Comparison of ENCODE assay signal across 8 mouse cellular contexts in the genomic region with DNA sequence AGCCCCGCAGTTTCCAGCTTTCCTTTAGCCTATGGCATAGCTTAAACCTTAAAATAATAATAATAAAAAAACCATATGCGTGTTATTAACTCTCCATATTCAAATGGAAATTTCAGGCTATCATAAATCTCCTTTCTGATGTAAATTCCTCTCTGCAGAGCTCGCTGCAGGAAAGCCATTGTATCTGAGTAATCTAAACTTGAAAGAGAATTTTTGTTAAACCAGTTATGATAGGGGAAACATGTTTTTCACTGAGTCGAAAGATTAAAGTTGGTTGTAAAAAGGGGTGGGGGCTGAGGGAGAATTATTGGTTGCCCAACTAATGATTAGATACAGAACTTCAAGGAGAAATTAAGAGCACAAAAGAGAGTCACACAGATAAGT.
A peak's percentile ranks its signal among the peaks of the same experiment; 100 is the strongest.
DNase-seq lines count a peak whose midpoint lies in the region; ATAC-seq and TF ChIP-seq lines count a peak whose summit lies in the region.

No protein-coding gene starts in this region.

- H3K4me3 ChIP-seq in lung, postnatal 0 days (ENCODE audit: low read depth, low read length) = peak overlapping the region; percentile 1; the same call in 1 of the 2 replicates
- H3K4me3 ChIP-seq in hindbrain, embryonic 12.5 days = peak overlapping the region; percentile 13; the same call in 1 of the 2 replicates
- H3K4me3 ChIP-seq in liver, embryonic 14.5 days (ENCODE audit: insufficient read depth in 1 of 2, low read depth in 2 of 2, low read length in 2 of 2) = no peak overlapping the region
- peak overlapping the region; percentile 29 for H3K4me3 ChIP-seq in stomach, embryonic 16.5 days (replicated peaks; ENCODE audit: low read length)

- no peak for TF ChIP-seq EP300 in lung, postnatal 0 days (IDR thresholded peaks at IDR 0.05)
- TF ChIP-seq EP300 in liver, embryonic 14.5 days (IDR thresholded peaks at IDR 0.05; ENCODE audit: low read depth) = no peak

- H3K9ac ChIP-seq in lung, postnatal 0 days (replicated peaks; ENCODE audit: low read depth) = no peak overlapping the region
- peak overlapping the region; percentile 9 for H3K9ac ChIP-seq in hindbrain, embryonic 12.5 days
- H3K9ac ChIP-seq in liver, embryonic 14.5 days (replicated peaks) = no peak overlapping the region
- H3K9ac ChIP-seq in stomach, embryonic 16.5 days (ENCODE audit: low read length) = peak overlapping the region; percentile 50; the same call in 1 of the 2 replicates

- H3K9me3 ChIP-seq in lung, postnatal 0 days (ENCODE audit: low read length) = no peaks in the 10 kb centered on the region
- H3K9me3 ChIP-seq in hindbrain, embryonic 12.5 days (replicated peaks) = no peaks in the 10 kb centered on the region
- no peaks in the 10 kb centered on the region for H3K9me3 ChIP-seq in liver, embryonic 14.5 days (ENCODE audit: control insufficient read depth, low read length)
- no peaks in the 10 kb centered on the region for H3K9me3 ChIP-seq in stomach, embryonic 16.5 days (replicated peaks; ENCODE audit: control insufficient read depth, low read length)

- no peaks in the 10 kb centered on the region for H3K36me3 ChIP-seq in lung, postnatal 0 days (ENCODE audit: insufficient read depth, low read length)
- H3K36me3 ChIP-seq in hindbrain, embryonic 12.5 days = no peaks in the 10 kb centered on the region
- no peaks in the 10 kb centered on the region for H3K36me3 ChIP-seq in liver, embryonic 14.5 days (replicated peaks; ENCODE audit: control insufficient read depth, insufficient read depth, low read depth)
- no peaks in the 10 kb centered on the region for H3K36me3 ChIP-seq in stomach, embryonic 16.5 days (ENCODE audit: control insufficient read depth, insufficient read depth, low read length)

- TF ChIP-seq CTCF in lung, postnatal 0 days (IDR thresholded peaks at IDR 0.05) = no peak
- no peak for TF ChIP-seq CTCF in liver, embryonic 14.5 days (IDR thresholded peaks at IDR 0.05; ENCODE audit: low read depth)

- H3K4me2 ChIP-seq in lung, postnatal 0 days (replicated peaks; ENCODE audit: low read depth, low read length) = peak overlapping the region; percentile 52
- peak overlapping the region; percentile 49 for H3K4me2 ChIP-seq in hindbrain, embryonic 12.5 days (replicated peaks)
- peak overlapping the region; percentile 39 for H3K4me2 ChIP-seq in liver, embryonic 14.5 days (ENCODE audit: low read depth)
- H3K4me2 ChIP-seq in stomach, embryonic 16.5 days (ENCODE audit: low read depth, low read length) = peak overlapping the region; percentile 52

- 5% methylated on average over 4 of the region's 4 CpGs for WGBS in lung, postnatal 0 days
- WGBS in hindbrain, embryonic 12.5 days = 8% methylated on average over 4 of the region's 4 CpGs
- WGBS in liver, embryonic 14.5 days (ENCODE audit: insufficient replicate concordance) = 17% methylated on average over 4 of the region's 4 CpGs
- 7% methylated on average over 4 of the region's 4 CpGs for WGBS in stomach, embryonic 16.5 days

- no peaks in the 10 kb centered on the region for H3K27me3 ChIP-seq in lung, postnatal 0 days (replicated peaks; ENCODE audit: insufficient read depth, low read length)
- H3K27me3 ChIP-seq in hindbrain, embryonic 12.5 days = no peaks in the 10 kb centered on the region; the same call in 1 of the 2 replicates
- no peaks in the 10 kb centered on the region for H3K27me3 ChIP-seq in liver, embryonic 14.5 days (ENCODE audit: control insufficient read depth, insufficient read depth, low read length)
- no peaks in the 10 kb centered on the region for H3K27me3 ChIP-seq in stomach, embryonic 16.5 days (ENCODE audit: control insufficient read depth, insufficient read depth, low read length)

- DNase-seq in lung, postnatal 0 days (ENCODE audit: low spot score) = no peak
- DNase-seq in lung, postnatal 25 days (ENCODE audit: low spot score) = no peak
- DNase-seq in liver, embryonic 14.5 days (ENCODE audit: low read depth in 3 of 3, low spot score in 3 of 3) = no peak
- no peak for DNase-seq in testis, postnatal 10 days (ENCODE audit: low spot score)

- H3K27ac ChIP-seq in lung, postnatal 0 days (ENCODE audit: low read length) = no peak overlapping the region
- H3K27ac ChIP-seq in hindbrain, embryonic 12.5 days = peak overlapping the region; percentile 49; the same call in 1 of the 2 replicates
- H3K27ac ChIP-seq in liver, embryonic 14.5 days = no peak overlapping the region
- H3K27ac ChIP-seq in stomach, embryonic 16.5 days (ENCODE audit: low read length) = no peak overlapping the region; the same call in 1 of the 2 replicates

- ATAC-seq in lung, postnatal 0 days = no peak
- ATAC-seq in hindbrain, embryonic 12.5 days (ENCODE audit: low FRiP score) = no peak
- ATAC-seq in liver, embryonic 14.5 days (ENCODE audit: insufficient read depth) = no peak
- no peak for ATAC-seq in stomach, embryonic 16.5 days (ENCODE audit: insufficient read depth, low FRiP score)
- ATAC-seq in CD4-positive, CD25-positive, alpha-beta regulatory T cell, adult 4 months = no peak
- ATAC-seq in erythroid progenitor cell, adult 5-6 weeks (replicated peaks; ENCODE audit: low FRiP score, poor library complexity, severe bottlenecking) = no peak

- H3K4me1 ChIP-seq in lung, postnatal 0 days (ENCODE audit: insufficient read depth, low read depth, low read length) = no peaks in the 10 kb centered on the region
- peaks cover 21% of the 10 kb centered on the region for H3K4me1 ChIP-seq in hindbrain, embryonic 12.5 days
- peaks cover 7 to 27% of the 10 kb centered on the region in 2 experiments for H3K4me1 ChIP-seq in liver, embryonic 14.5 days (replicated peaks; ENCODE audit: control insufficient read depth in 2 of 2, insufficient read depth in 2 of 2, low read length in 1 of 2)
- peaks cover 12% of the 10 kb centered on the region for H3K4me1 ChIP-seq in stomach, embryonic 16.5 days (ENCODE audit: control insufficient read depth, insufficient read depth, low read length)

Comparison
In these comparisons a context has a peak if more than half of its experiments do, and no peak if none do; other contexts are left out.
1. H3K4me3 ChIP-seq: peak in lung, postnatal 0 days (single experiment), hindbrain, embryonic 12.5 days (single experiment) and stomach, embryonic 16.5 days (single experiment); none in liver, embryonic 14.5 days (0 of 2).
2. H3K9ac ChIP-seq: peak in hindbrain, embryonic 12.5 days (single experiment) and stomach, embryonic 16.5 days (single experiment); none in lung, postnatal 0 days (single experiment) and liver, embryonic 14.5 days (single experiment).
3. Peak in every context shown above with its lines, with median percentiles within 50 percentile points of each other: H3K4me2 ChIP-seq.